Mouse (Mus musculus) intestine, postnatal 0 days (tissue): Measurements from ENCODE around the gene Impad1. TPM values are rescaled to one million over a fixed set of nuclear protein-coding genes. Genes with fewer than 3 reads are reported as not detected.

Experiments used
- ATAC-seq: fragments of 200-750 bp; cut with Nextera tagmentation; 2 replicates; pipeline ENCODE4 v1.8.0; 2017; ENCODE audit warnings: mild to moderate bottlenecking, moderate TSS enrichment, moderate library complexity
- H3K27ac ChIP-seq: fragments of 300-500 bp; sonication (generic); 2 replicates; pipeline ENCODE4 v1.5.1; 2014; ENCODE audit warnings: mild to moderate bottlenecking, low read depth, low read length, moderate library complexity
- H3K27me3 ChIP-seq: fragments of 300-500 bp; sonication (generic); replicated peaks from 2 replicates; pipeline ENCODE4 v1.6.1; 2014; ENCODE audit warnings: low read length, mixed read lengths; ENCODE audit not compliant: control insufficient read depth, insufficient read depth
- H3K36me3 ChIP-seq: fragments of 300-500 bp; sonication (generic); 2 replicates; pipeline ENCODE4 v1.6.1; 2014; ENCODE audit warnings: mild to moderate bottlenecking, moderate library complexity; ENCODE audit not compliant: control insufficient read depth, insufficient read depth
- H3K4me1 ChIP-seq: fragments of 300-500 bp; sonication (generic); replicated peaks from 2 replicates; pipeline ENCODE4 v1.6.1; 2014; ENCODE audit warnings: antibody characterized with exemption, low read length, mixed read lengths; ENCODE audit not compliant: control insufficient read depth, insufficient read depth
- H3K4me2 ChIP-seq: fragments of 300-500 bp; sonication (generic); replicated peaks from 2 replicates; pipeline ENCODE4 v1.6.1; 2014; ENCODE audit warnings: low read depth, mild to moderate bottlenecking, moderate library complexity
- H3K4me3 ChIP-seq: fragments of 300-500 bp; sonication (generic); 2 replicates; pipeline ENCODE4 v1.5.1; 2014; ENCODE audit warnings: low read depth, low read length
- H3K9ac ChIP-seq: fragments of 300-500 bp; sonication (generic); 2 replicates; pipeline ENCODE4 v1.6.1; 2014; ENCODE audit warnings: mild to moderate bottlenecking, low read depth, low read length
- H3K9me3 ChIP-seq: fragments of 300-500 bp; sonication (generic); 2 replicates; pipeline ENCODE4 v1.6.1; 2016; ENCODE audit warnings: mixed run types; ENCODE audit not compliant: control insufficient read depth
- CTCF ChIP-seq: sonication (generic); IDR thresholded peaks from 2 replicates; pipeline ENCODE4 v1.5.1; 2016; ENCODE audit warnings: low read depth, mild to moderate bottlenecking, control low read depth, antibody characterized with exemption, moderate library complexity
- WGBS: fragments of 180-500 bp; shearing (Covaris S2); extraction: QIAGEN DNeasy Blood & Tissue Kit; methylation state at CpG from one replicate; pipeline ENCODE4 v1.1.7; 2014; 5-methylcytosine and 5-hydroxymethylcytosine counted together
- polyA plus RNA-seq: library from polyadenylated mRNA; unstranded; fragments of >200 nt; fragmentation: Nextera tagmentation; extraction: Ambion mirVana; gene quantifications from 2 replicates; pipeline ENCODE4 v1.2.1, GENCODE M21; 2015

Impad1 gene
- polyA plus RNA-seq, 1 experiment from 2014 or later = 23.9 TPM

DNA sequence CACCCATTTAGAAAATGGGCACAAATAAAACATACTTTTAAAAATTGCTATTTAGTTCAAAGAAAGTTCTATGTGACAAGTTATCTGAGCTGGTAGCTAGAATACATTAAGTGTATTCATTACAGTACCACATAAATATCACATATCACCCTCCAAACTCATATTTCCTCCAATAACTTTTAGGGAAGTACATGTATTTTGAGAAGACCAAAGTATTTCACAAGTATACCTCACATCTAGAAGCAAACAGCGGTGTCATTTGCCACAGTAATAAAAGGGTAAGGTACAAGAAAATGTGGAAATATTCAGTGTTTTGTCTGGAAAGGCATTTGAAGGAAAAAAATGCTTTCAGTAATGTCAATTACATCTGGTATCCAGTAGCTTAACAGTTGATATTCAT is 2.0 kb downstream of the Impad1 start:
- no peak for ATAC-seq
- H3K9me3 ChIP-seq = no peaks in the 10 kb centered on the region

DNA sequence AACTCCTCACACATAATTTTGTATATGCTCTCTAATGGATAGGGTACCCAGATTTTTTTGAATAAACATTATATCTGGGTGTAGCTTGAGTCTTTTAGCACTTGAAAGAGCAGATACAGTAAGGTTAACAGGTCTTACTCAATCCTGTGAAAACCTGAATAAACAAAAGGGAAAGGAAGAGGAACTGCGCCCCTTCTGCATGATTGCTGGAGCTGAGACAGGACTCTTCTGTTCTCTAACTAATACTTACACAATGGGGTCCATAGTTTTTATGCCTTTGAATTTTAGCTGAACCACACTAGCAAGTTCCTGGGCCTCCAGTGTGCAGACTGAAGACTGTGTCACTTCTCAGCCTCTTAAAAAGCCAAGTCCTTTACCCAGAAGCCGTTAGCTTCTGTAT is 8.0 kb downstream of the Impad1 start:
- Histone ChIP-seq H3K36me3 (no peaks in the 10 kb centered on the region; the same call in 1 of the 2 replicates), H3K4me3 (no peak overlapping the region), H3K4me2 (no peak overlapping the region), H3K9me3 (0 out of 2 replicates have a peak, but pooled peaks cover 4% of the 10 kb centered on the region), H3K27ac (no peak overlapping the region), H3K27me3 (no peaks in the 10 kb centered on the region), H3K9ac (no peak overlapping the region), H3K4me1 (no peaks in the 10 kb centered on the region)
- WGBS = 82% methylated on average over 2 of the region's 2 CpGs
- no peak for TF ChIP-seq CTCF
- ATAC-seq = no peak

More for the DNA sequence above, 2.0 kb downstream of the Impad1 start:
- Histone ChIP-seq H3K4me2 (peak overlapping the region; percentile 73), H3K4me3 (0 out of 2 replicates have a peak overlapping the region, but pooled peaks have one; percentile 83), H3K27ac (no peak overlapping the region), H3K9ac (no peak overlapping the region), H3K27me3 (no peaks in the 10 kb centered on the region), H3K36me3 (no peaks in the 10 kb centered on the region), H3K4me1 (no peaks in the 10 kb centered on the region)
- WGBS = 67% methylated on average over 1 of the region's 1 CpGs
- TF ChIP-seq CTCF = no peak

DNA sequence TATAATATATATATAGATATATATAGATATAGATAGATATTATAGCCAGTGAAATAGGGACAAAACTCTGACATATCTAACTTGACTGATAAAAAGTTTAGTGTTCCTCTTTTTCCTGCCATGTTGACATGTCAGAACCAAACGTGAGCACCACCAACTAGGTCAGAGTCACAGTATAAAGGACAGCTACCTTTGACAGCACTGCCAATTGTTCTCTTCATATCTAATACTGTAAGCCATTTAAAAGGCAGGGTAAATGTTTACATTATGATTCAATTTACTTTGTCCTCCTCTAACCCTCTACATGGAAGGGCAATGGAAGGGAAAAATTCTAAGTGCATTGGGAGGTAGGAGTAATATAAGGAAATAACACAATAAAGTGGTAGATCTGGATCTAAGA is 8.8 kb downstream of the Impad1 start:
- 19% methylated on average over 1 of the region's 1 CpGs for WGBS
- H3K4me2 ChIP-seq = no peak overlapping the region
- H3K4me3 ChIP-seq = no peak overlapping the region
- no peak for TF ChIP-seq CTCF
- no peaks in the 10 kb centered on the region; the same call in 1 of the 2 replicates for H3K36me3 ChIP-seq
- H3K9me3 ChIP-seq = 0 out of 2 replicates have a peak, but pooled peaks cover 4% of the 10 kb centered on the region
- H3K9ac ChIP-seq = no peak overlapping the region
- ATAC-seq = no peak
- H3K27ac ChIP-seq = no peak overlapping the region
- no peaks in the 10 kb centered on the region for H3K4me1 ChIP-seq
- H3K27me3 ChIP-seq = no peaks in the 10 kb centered on the region

DNA sequence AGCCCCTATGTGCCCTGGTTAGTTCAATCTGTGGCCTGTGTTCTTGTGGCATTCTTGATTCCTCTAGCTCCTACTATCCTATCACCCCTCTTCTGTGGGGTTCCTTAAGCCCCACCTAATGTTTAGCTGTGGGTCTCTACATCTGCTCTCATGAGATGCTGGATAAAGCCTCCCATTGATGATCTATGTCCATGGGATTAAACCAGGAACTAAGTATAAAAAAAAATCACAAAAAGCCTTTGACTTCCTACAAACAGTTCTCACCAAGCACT is 9.5 kb downstream of the Impad1 start:
- no peak overlapping the region for H3K9ac ChIP-seq
- ATAC-seq = no peak
- H3K4me1 ChIP-seq = no peaks in the 10 kb centered on the region
- H3K36me3 ChIP-seq = no peaks in the 10 kb centered on the region; the same call in 1 of the 2 replicates
- no peak overlapping the region for H3K4me3 ChIP-seq
- H3K4me2 ChIP-seq = no peak overlapping the region
- H3K9me3 ChIP-seq = 0 out of 2 replicates have a peak, but pooled peaks cover 4% of the 10 kb centered on the region
- no peak for TF ChIP-seq CTCF
- H3K27me3 ChIP-seq = no peaks in the 10 kb centered on the region
- no peak overlapping the region for H3K27ac ChIP-seq

DNA sequence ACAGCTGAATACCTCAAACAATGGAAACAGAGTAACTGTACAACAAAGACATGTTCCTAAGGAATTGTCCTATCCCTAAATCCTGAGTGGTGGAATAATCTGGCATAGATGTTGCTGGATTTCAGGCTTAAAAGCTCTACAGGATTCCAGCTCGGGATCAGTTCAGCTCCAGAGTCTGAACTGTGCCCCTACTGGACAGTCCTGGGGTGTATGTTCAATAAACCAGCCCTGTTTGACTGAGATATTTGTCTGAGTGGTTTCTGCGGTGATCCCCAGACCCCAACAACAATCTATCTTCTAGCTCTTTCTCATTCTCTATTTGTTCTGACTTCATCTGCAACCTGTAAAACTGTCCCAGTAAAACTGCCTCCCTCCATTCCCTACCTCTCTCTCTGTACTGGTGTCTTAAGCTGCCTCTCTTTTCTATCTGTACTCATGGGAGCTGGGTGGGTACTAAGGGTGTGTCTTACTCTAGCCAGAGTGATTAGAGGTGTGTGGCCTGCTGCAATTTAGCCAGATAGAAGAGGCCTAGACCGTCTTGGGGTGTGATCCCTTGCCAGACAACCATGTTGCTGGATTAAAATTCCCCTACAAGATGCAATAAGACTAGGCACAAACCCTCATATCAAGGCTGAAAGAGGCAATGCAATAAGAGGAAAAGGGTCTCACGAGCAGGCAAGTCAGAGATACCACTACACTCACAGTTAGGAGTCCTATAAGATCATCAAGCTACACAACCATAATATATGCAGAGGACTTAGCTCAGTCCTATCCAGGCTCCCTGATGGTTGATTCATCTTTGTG is 10.1 kb downstream of the Impad1 start:
- Histone ChIP-seq H3K4me2 (no peak overlapping the region), H3K9me3 (0 out of 2 replicates have a peak, but pooled peaks cover 4% of the 10 kb centered on the region), H3K27me3 (no peaks in the 10 kb centered on the region), H3K27ac (no peak overlapping the region), H3K4me1 (no peaks in the 10 kb centered on the region), H3K36me3 (no peaks in the 10 kb centered on the region; the same call in 1 of the 2 replicates), H3K9ac (no peak overlapping the region), H3K4me3 (no peak overlapping the region)
- no peak for TF ChIP-seq CTCF
- no peak for ATAC-seq
- WGBS = 82% methylated on average over 4 of the region's 4 CpGs

DNA sequence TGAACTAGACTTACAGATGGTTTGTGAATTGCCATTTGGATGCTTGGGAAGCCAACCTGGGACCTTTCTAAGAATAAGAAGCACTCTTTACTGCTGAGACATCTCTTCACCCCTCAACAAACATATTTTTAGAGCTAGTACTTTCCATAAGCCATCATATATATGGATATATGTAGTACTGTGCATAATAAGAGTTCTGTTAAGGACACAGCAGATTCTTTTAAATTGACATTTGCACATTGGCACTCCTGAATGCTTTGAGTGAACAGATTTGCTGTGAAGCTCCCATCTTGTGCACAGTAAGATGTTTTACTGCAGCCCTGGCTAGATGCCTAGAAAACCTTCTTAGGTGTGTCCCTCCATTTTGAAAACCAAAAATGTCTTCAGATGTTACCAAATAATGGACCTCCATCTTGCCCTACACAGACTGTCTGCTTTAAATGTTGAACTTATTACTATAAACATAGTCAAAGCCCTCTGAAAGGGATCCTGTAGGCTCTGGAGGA is 13.8 kb downstream of the Impad1 start:
- no peak for TF ChIP-seq CTCF
- Histone ChIP-seq H3K4me1 (no peaks in the 10 kb centered on the region), H3K4me2 (no peak overlapping the region), H3K36me3 (peaks cover 14% of the 10 kb centered on the region; the same call in 1 of the 2 replicates), H3K4me3 (no peak overlapping the region), H3K27ac (no peak overlapping the region), H3K27me3 (no peaks in the 10 kb centered on the region), H3K9ac (no peak overlapping the region), H3K9me3 (0 out of 2 replicates have a peak, but pooled peaks cover 4% of the 10 kb centered on the region)
- ATAC-seq = no peak
